Mouse (Mus musculus): ENCODE measurements around the gene Edem3. TPM values are rescaled to one million over a fixed set of nuclear protein-coding genes. Genes with fewer than 3 reads are reported as not detected.
"Not testable (repeated sequence)": the region's sequence is repeated elsewhere in the genome, so short reads cannot be mapped to it uniquely, and the experiment has no call there.

Gene Edem3
- total RNA-seq, 2 experiments from 2014 or later = 13.8 to 38.2 TPM

DNA sequence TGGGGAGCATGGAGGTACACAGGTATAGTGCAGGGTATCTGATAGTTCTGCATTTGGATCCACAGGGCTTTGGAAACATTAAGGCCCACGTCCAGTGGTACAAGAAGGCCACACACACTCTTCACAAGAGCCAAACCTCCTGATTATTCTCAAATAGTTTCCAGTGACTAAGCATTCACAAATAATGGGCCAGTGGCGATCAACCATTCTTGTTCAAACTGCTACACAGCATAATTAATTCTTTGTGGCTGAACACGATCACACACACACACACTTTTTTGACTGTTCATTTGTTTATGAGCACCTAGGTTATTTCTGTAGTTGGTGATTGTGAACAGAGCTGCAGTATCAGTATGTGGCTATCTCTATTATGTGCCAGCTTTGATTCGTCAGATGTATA, 34.0 kb downstream of the Edem3 start:
- ATAC-seq (replicated peaks; ENCODE audit: low FRiP score, low TSS enrichment, poor library complexity, severe bottlenecking) = no peak

DNA sequence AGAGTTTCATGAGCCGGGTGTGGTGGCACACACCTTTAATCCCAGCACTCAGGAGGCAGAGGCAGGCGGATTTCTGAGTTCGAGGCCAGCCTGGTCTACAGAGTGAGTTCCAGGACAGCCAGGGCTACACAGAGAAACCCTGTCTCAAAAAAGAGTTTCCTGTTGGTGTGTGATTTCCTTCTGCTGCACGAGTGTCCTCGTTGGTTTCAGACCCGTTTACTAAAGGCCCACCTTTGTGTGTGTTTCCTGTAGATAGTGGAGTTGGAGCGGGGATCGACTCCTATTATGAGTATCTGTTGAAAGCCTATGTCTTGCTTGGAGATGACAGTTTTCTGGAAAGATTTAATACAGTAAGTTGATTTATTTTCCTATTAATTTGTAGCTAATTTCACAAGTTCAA, 36.9 kb downstream of the Edem3 start:
- ATAC-seq (replicated peaks; ENCODE audit: low FRiP score, low TSS enrichment, poor library complexity, severe bottlenecking) = not testable (repeated sequence)

GRCm38 (mm10) chr1:151802795-151803194, 47.6 kb downstream of the Edem3 start:
- not testable (repeated sequence) for ATAC-seq (replicated peaks; ENCODE audit: low FRiP score, low TSS enrichment, poor library complexity, severe bottlenecking)

DNA sequence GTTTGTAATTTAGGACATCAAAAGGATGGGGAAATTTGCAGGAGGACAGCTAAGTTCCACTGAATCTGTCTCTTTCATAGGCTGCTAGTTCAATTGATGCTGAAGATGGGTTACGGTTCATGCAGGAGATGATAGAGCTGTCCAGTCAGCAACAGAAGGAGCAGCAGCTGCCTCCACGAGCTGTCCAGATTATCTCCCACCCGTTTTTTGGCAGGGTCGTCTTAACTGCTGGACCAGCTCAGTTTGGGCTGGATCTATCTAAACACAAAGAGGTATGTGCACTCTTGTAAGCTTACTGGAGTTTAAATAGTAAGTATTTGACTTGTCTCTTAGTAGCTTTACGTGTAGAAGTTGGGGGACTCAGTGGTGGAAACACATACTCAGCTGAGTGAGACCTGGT, 52.1 kb downstream of the Edem3 start:
- no peak for ATAC-seq (replicated peaks; ENCODE audit: low FRiP score, low TSS enrichment, poor library complexity, severe bottlenecking)

DNA sequence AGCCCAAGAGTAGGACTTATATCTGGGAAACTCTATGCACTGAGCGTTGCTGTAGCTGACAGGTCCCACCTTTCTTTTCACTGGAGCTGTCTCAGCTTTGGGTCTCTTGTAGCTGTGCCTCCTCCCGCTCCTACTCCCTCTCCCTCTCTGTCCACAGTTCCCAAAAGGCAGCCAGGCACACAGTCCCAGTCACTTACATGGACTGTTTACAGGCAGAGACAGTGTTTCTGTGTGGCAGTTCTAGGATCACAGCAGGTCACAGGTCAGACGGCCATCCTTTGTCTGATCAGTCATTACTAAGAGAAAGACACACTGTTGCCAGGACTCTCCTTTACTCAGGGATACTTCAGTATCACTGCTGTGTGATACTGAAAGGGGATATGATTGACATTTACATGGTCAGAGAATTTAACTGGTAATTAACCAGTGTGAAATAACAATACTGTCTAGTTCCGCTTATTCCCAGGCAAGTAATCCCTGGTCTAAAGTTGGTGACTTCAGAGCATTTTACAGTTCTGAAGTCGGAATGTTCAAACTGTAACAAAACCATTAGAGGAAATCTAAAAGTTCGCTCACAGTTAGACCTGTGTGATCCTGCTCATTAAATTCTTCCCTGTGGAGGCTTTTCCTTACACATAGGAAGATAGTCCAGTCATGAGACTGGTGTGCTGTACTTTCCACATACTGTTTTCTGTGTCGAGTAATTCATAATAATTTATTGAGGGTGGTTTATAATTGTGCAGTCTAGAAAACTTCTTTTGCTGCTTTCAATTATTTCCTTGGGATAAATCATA, 55.7 kb downstream of the Edem3 start:
- no peak for ATAC-seq (replicated peaks; ENCODE audit: low FRiP score, low TSS enrichment, poor library complexity, severe bottlenecking)

DNA sequence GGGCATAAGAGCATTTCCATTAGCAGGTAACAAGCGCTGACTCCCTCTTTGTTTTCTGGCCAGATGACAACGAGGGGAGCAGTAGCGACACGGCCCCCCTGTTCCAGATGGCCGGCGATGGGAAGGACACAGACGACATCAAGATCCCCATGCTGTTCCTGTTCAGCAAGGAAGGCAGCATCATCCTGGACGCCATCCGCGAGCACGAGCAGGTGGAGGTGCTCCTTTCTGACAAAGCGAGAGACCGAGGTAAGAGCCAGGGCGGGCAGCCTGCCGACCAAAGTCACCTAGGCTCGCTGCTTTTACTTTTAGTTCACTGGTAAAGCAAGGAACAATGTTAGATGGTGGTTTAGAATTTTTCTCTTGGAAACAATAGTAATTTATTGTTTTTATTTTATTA, 56.3 kb downstream of the Edem3 start:
- no peak for ATAC-seq (replicated peaks; ENCODE audit: low FRiP score, low TSS enrichment, poor library complexity, severe bottlenecking)

DNA sequence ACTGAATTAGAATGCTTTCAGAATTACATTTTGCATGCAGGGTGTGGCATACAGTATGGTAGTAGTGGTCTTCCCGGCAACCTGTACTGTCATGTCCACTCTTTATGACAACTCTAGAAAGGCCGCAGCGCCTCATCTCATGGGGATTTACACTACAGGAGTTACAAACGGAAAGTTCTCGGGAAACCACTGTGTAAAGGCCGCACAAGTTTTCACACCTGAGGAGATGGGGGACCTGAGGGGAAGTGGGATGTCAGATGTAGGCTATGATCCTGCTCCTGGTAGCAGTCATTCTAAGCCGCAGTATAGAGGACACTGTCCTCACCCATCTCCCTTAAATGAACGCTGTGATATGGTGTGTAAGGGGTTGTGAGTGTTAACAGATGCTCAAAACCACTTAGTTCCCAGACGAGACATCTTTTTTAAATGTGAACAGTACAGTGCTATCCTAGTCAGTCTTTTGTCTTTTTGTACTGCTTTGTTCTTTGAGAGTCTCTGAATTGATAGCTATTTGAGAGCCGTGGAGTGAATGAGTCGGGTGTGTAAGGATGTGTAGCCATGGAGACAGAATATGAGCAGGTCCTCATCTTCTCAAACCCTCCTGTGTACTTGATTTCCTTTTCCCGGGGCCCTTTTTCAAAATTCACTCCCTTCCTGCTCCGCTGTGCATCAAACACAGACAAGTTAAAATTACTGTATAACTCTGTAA, 57.0 kb downstream of the Edem3 start:
- ATAC-seq (replicated peaks; ENCODE audit: low FRiP score, low TSS enrichment, poor library complexity, severe bottlenecking) = no peak

DNA sequence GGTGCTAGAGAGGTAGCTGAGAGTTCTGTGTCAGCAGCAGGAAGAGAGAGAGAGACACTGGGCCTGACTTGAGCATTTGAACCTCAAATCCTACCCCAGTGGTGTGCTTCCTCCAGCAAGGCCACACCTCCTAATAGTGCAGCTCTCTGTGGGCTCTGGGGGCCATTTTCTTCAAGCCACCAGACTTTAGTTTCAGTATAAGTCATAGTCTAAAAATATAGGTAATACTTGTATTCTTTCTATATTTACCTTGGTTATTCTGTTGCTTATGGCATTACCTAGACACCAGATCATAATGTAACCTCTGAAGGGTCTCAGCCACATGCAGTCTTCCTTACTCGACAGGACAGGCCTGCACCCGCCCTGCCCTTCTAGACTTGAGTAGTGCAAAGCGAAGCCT, 60.9 kb downstream of the Edem3 start:
- no peak for ATAC-seq (replicated peaks; ENCODE audit: low FRiP score, low TSS enrichment, poor library complexity, severe bottlenecking)

- ATAC-seq (replicated peaks; ENCODE audit: low FRiP score, low TSS enrichment, poor library complexity, severe bottlenecking) = no peak
Observed at GRCm38 (mm10) chr1:151819190-151819589, 64.0 kb downstream of the Edem3 start.

- 0 out of 2 replicates have a peak, but pooled peaks have one; percentile 47 for ATAC-seq (replicated peaks; ENCODE audit: low FRiP score, low TSS enrichment, poor library complexity, severe bottlenecking)
Observed at GRCm38 (mm10) chr1:151820457-151820856, 65.3 kb downstream of the Edem3 start.

GRCm38 (mm10) chr1:151825065-151825464, 69.9 kb downstream of the Edem3 start:
- ATAC-seq (replicated peaks; ENCODE audit: low FRiP score, low TSS enrichment, poor library complexity, severe bottlenecking) = no peak

- no peak for ATAC-seq (replicated peaks; ENCODE audit: low FRiP score, low TSS enrichment, poor library complexity, severe bottlenecking)
Observed at GRCm38 (mm10) chr1:151831791-151832190, 76.6 kb downstream of the Edem3 start.

- no peak for ATAC-seq (replicated peaks; ENCODE audit: low FRiP score, low TSS enrichment, poor library complexity, severe bottlenecking)
Observed at GRCm38 (mm10) chr1:151835261-151835660, 80.1 kb downstream of the Edem3 start.

DNA sequence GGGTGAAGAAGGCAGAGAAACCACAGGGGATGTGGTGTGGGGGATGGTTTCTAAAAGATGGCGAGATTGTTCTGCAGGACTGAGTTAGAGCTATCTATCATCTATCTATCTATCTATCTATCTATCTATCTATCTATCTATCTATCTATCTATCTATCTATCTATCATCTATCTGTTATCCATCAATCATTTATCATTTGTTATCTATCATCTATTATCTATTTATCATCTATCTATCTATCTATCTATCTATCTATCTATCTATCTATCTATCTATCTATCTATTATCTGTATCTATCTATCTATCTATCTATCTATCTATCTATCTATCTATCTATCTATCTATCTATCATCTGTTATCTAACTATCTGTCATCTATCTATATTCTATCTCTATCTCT, 85.2 kb downstream of the Edem3 start:
- not testable (repeated sequence) for ATAC-seq (replicated peaks; ENCODE audit: low FRiP score, low TSS enrichment, poor library complexity, severe bottlenecking)

DNA sequence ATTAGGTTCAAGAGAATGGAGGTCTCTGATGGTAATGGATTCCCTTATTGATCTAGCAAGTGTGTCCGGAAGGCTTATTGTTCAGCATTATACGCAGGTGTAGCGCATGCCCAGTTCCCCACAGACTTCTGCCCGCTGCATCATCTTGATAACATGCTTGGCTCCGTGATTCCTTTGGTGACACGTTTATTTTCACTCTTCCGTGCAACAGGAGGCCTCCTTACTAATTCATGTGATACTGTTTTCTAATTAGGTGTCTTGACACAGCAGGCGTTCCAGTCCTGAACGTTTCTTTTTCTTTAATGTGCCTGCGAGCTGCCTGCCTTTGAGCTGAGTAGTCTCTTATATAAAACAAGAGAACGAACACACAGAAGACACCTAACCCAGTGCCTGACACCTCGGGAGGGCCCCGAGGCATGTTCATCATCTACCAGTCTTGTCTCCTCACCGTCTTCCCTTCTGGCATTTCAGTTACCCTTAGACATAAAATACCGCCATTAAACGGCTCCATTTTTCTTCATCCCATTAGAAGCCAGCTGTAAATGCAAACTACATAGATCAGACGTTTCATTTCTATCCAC, 90.2 kb downstream of the Edem3 start:
- no peak for ATAC-seq (replicated peaks; ENCODE audit: low FRiP score, low TSS enrichment, poor library complexity, severe bottlenecking)

GRCm38 (mm10) chr1:151845926-151846782, 91.0 kb downstream of the Edem3 start:
- ATAC-seq (replicated peaks; ENCODE audit: low FRiP score, low TSS enrichment, poor library complexity, severe bottlenecking) = no peak

DNA sequence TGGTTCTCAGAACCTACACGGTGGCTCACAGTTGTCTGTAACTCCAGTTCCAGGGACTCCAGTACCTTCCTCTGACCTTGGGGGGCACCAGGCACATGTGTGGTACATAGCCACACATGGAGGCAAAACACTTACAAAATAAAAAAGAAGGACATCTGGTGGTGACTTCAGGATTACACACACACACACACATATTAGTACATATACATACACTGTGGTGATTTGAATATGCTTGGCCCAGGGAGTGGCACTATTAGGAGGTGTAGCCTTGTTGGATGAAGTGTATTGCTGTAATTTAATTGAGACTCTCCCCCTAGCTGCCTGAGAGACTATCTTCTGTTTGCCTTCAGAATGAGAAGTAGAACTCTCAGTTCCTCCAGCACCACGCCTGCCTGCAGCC, 93.1 kb downstream of the Edem3 start:
- ATAC-seq (replicated peaks; ENCODE audit: low FRiP score, low TSS enrichment, poor library complexity, severe bottlenecking) = no peak

- ATAC-seq (replicated peaks; ENCODE audit: low FRiP score, low TSS enrichment, poor library complexity, severe bottlenecking) = no peak
Observed at GRCm38 (mm10) chr1:151849993-151850608, 94.9 kb downstream of the Edem3 start.
